In genomic region chr7:25401551-25401950, GRCm38 (mm10) we compare ENCODE assay signal across 37 mouse cellular contexts. TPM values are rescaled to one million over a fixed set of nuclear protein-coding genes. Genes with fewer than 3 reads are reported as not detected.
DNase-seq lines count a peak whose midpoint lies in the region; ATAC-seq lines count a peak whose summit lies in the region.
"Had no signal": no experiment of that assay in that cellular context is flagged by ENCODE, and none has a peak within 500 bp of the region (broad histone marks: within the 10 kb centered on the region; RNA-seq: fewer than 3 reads in every experiment).

No protein-coding gene starts in this region.

- 24% methylated on average over 2 of the region's 2 CpGs for WGBS in embryonic facial prominence, embryonic 11.5 days
- 16% methylated on average over 2 of the region's 2 CpGs for WGBS in limb, embryonic 10.5 days
- WGBS in midbrain, embryonic 15.5 days, result 63% methylated on average over 2 of the region's 2 CpGs

- H3K4me2 ChIP-seq in embryonic facial prominence, embryonic 11.5 days (ENCODE audit: low read depth, low read length), result no peak overlapping the region
- no peak overlapping the region for H3K4me2 ChIP-seq in midbrain, embryonic 15.5 days
- H3K4me2 ChIP-seq: embryonic facial prominence, embryonic 15.5 days; forebrain, embryonic 13.5 days; intestine, embryonic 15.5 days; liver, embryonic 12.5 days; midbrain, embryonic 12.5 days; neural tube, embryonic 13.5 days; stomach, embryonic 15.5 days had no signal

- peaks cover 3% of the 10 kb centered on the region for H3K4me1 ChIP-seq in embryonic facial prominence, embryonic 11.5 days (ENCODE audit: control insufficient read depth, insufficient read depth, low read length)
- H3K4me1 ChIP-seq in limb, embryonic 10.5 days, result peaks cover 47% of the 10 kb centered on the region
- H3K4me1 ChIP-seq in midbrain, embryonic 15.5 days, result peaks cover 3% of the 10 kb centered on the region

- H3K4me3 ChIP-seq in embryonic facial prominence, embryonic 11.5 days (ENCODE audit: low read depth, low read length), result no peak overlapping the region
- H3K4me3 ChIP-seq in limb, embryonic 10.5 days, result no peak overlapping the region
- H3K4me3 ChIP-seq in midbrain, embryonic 15.5 days, result no peak overlapping the region
- H3K4me3 ChIP-seq: embryonic facial prominence, embryonic 15.5 days; forebrain, embryonic 13.5 days; gastrocnemius, adult 2 months; heart, adult 2 months; intestine, embryonic 15.5 days; liver, embryonic 12.5 days; midbrain, embryonic 12.5 days; neural tube, embryonic 13.5 days; stomach, embryonic 15.5 days had no signal

- no peaks in the 10 kb centered on the region for H3K27me3 ChIP-seq in embryonic facial prominence, embryonic 11.5 days (ENCODE audit: control insufficient read depth, insufficient read depth, low read length)
- no peaks in the 10 kb centered on the region for H3K27me3 ChIP-seq in limb, embryonic 10.5 days (ENCODE audit: low read depth, poor library complexity, severe bottlenecking)
- no peaks in the 10 kb centered on the region for H3K27me3 ChIP-seq in midbrain, embryonic 15.5 days (replicated peaks)
- H3K27me3 ChIP-seq: embryonic facial prominence, embryonic 15.5 days; forebrain, embryonic 13.5 days; intestine, embryonic 15.5 days; liver, embryonic 12.5 days; neural tube, embryonic 13.5 days; stomach, embryonic 15.5 days had no signal

- H3K36me3 ChIP-seq in embryonic facial prominence, embryonic 11.5 days (replicated peaks; ENCODE audit: control insufficient read depth, insufficient read depth, low read depth, low read length), result no peaks in the 10 kb centered on the region
- H3K36me3 ChIP-seq in limb, embryonic 10.5 days, result no peaks in the 10 kb centered on the region
- H3K36me3 ChIP-seq in midbrain, embryonic 15.5 days (replicated peaks), result no peaks in the 10 kb centered on the region
- H3K36me3 ChIP-seq: embryonic facial prominence, embryonic 15.5 days; intestine, embryonic 15.5 days; liver, embryonic 12.5 days; midbrain, embryonic 12.5 days; neural tube, embryonic 13.5 days; stomach, embryonic 15.5 days had no signal

- no peaks in the 10 kb centered on the region for H3K9me3 ChIP-seq in embryonic facial prominence, embryonic 11.5 days (replicated peaks; ENCODE audit: control insufficient read depth, low read length)
- no peaks in the 10 kb centered on the region for H3K9me3 ChIP-seq in limb, embryonic 10.5 days (replicated peaks)
- H3K9me3 ChIP-seq in midbrain, embryonic 15.5 days, result no peaks in the 10 kb centered on the region
- H3K9me3 ChIP-seq: embryonic facial prominence, embryonic 15.5 days; forebrain, embryonic 13.5 days; intestine, embryonic 15.5 days; liver, embryonic 12.5 days; midbrain, embryonic 12.5 days; neural tube, embryonic 13.5 days; stomach, embryonic 15.5 days had no signal

- no peak overlapping the region for H3K27ac ChIP-seq in embryonic facial prominence, embryonic 11.5 days (replicated peaks; ENCODE audit: low read depth, low read length)
- H3K27ac ChIP-seq in limb, embryonic 10.5 days, result peak overlapping the region; percentile 80; the same call in 1 of the 2 replicates
- H3K27ac ChIP-seq in midbrain, embryonic 15.5 days, result no peak overlapping the region
- H3K27ac ChIP-seq: forebrain, embryonic 13.5 days; heart, adult 2 months; intestine, embryonic 15.5 days; liver, embryonic 12.5 days; midbrain, embryonic 12.5 days; neural tube, embryonic 13.5 days; stomach, embryonic 15.5 days had no signal

- peak; percentile 4 for DNase-seq in heart, adult 11 months
- no peak for DNase-seq in heart, adult 9 months (ENCODE audit: low spot score in 2 of 2)
- peak; percentile 89 for DNase-seq in embryonic facial prominence, embryonic 11.5 days (ENCODE audit: low spot score)
- DNase-seq in limb, embryonic 10.5 days (ENCODE audit: low spot score), result no peak
- DNase-seq in mesoderm, embryonic 11.5 days (ENCODE audit: low read depth, low spot score), result peak; percentile 27
- DNase-seq in cerebellum, postnatal 25 days, result no peak
- DNase-seq in retina, embryonic 14.5 days (ENCODE audit: low spot score), result no peak
- DNase-seq: cerebellum, adult 8-10 months; cerebellum, postnatal 36 days; gastrocnemius, adult 2 months; gastrocnemius, postnatal 36 days; heart, adult 2 months; heart, postnatal 14 days; kidney, adult 2 months; kidney, postnatal 4 days; left cerebral cortex, postnatal 4 days; liver, postnatal 0 days; lung, postnatal 36 days; retina, postnatal 1 day; right cerebral cortex, postnatal 14 days; thymus, postnatal 14 days had no signal

- ATAC-seq in embryonic facial prominence, embryonic 11.5 days (replicated peaks; ENCODE audit: insufficient number of reproducible peaks, low FRiP score, low TSS enrichment, low read depth), result 0 out of 2 replicates have a peak, but pooled peaks have one; percentile 63
- no peak for ATAC-seq in midbrain, embryonic 15.5 days (replicated peaks)
- ATAC-seq: CD4-positive, CD25-positive, alpha-beta regulatory T cell, adult 4 months; forebrain, embryonic 13.5 days; hindbrain, embryonic 16.5 days; intestine, embryonic 15.5 days; liver, embryonic 12.5 days; liver, postnatal 0 days had no signal

- H3K9ac ChIP-seq in embryonic facial prominence, embryonic 11.5 days (replicated peaks; ENCODE audit: low read length), result no peak overlapping the region
- H3K9ac ChIP-seq in midbrain, embryonic 15.5 days, result no peak overlapping the region
- H3K9ac ChIP-seq: embryonic facial prominence, embryonic 15.5 days; forebrain, embryonic 13.5 days; intestine, embryonic 15.5 days; liver, embryonic 12.5 days; liver, postnatal 0 days; midbrain, embryonic 12.5 days; neural tube, embryonic 13.5 days; stomach, embryonic 15.5 days had no signal

RNA-seq across cellular contexts. Expression of gene Lipe, which starts 3.0 kb away (rescaled TPM):
- 2.9 and 3.6 TPM in 2 replicates for polyA plus RNA-seq in embryonic facial prominence, embryonic 11.5 days (2014; fragmentation: Nextera tagmentation; extraction: Ambion mirVana)
- 8.4 and 8.9 TPM in 2 replicates for polyA plus RNA-seq in limb, embryonic 10.5 days (2016; fragmentation: Nextera tagmentation; extraction: Ambion mirVana)
- polyA plus RNA-seq in midbrain, embryonic 15.5 days (2015; fragmentation: Nextera tagmentation; extraction: Ambion mirVana), result 10.5 and 12.7 TPM in 2 replicates

RNA-seq across cellular contexts. Expression of gene Cxcl17, which starts 11.1 kb away (rescaled TPM):
- not detected in 2 replicates for polyA plus RNA-seq in embryonic facial prominence, embryonic 11.5 days (2014; fragmentation: Nextera tagmentation; extraction: Ambion mirVana)
- polyA plus RNA-seq in limb, embryonic 10.5 days (2016; fragmentation: Nextera tagmentation; extraction: Ambion mirVana), result 0.54 and 0.91 TPM in 2 replicates
- polyA plus RNA-seq in midbrain, embryonic 15.5 days (2015; fragmentation: Nextera tagmentation; extraction: Ambion mirVana), result 0.79 and 0.93 TPM in 2 replicates
- polyA plus RNA-seq: CD4-positive, CD25-positive, alpha-beta regulatory T cell, adult 4 months; hindbrain, embryonic 11.5 days; intestine, embryonic 15.5 days; liver, embryonic 12.5 days; liver, postnatal 0 days; lung, embryonic 16.5 days; small intestine, adult 2 months had no signal

RNA-seq across cellular contexts. Expression of gene Cnfn, which starts 32.0 kb away (rescaled TPM):
- polyA plus RNA-seq in embryonic facial prominence, embryonic 11.5 days (2014; fragmentation: Nextera tagmentation; extraction: Ambion mirVana), result 0.60 TPM in 1 of 2 replicates, not detected in the other
- polyA plus RNA-seq in limb, embryonic 10.5 days (2016; fragmentation: Nextera tagmentation; extraction: Ambion mirVana), result not detected in 2 replicates
- not detected in 2 replicates for polyA plus RNA-seq in midbrain, embryonic 15.5 days (2015; fragmentation: Nextera tagmentation; extraction: Ambion mirVana)
- polyA plus RNA-seq: CD4-positive, CD25-positive, alpha-beta regulatory T cell, adult 4 months; forebrain, embryonic 13.5 days; heart, adult 2 months; heart, embryonic 14.5 days; hindbrain, embryonic 11.5 days; kidney, adult 2 months; kidney, embryonic 16.5 days; liver, embryonic 12.5 days; liver, postnatal 0 days; midbrain, embryonic 12.5 days; neural tube, embryonic 13.5 days; urinary bladder, adult 2 months had no signal

Comparison
In these comparisons a context has a peak if more than half of its experiments do, and no peak if none do; other contexts are left out.
1. DNase-seq: peak in heart, adult 11 months (single experiment), embryonic facial prominence, embryonic 11.5 days (single experiment) and mesoderm, embryonic 11.5 days (single experiment); none in heart, adult 9 months (0 of 2), limb, embryonic 10.5 days (single experiment), cerebellum, postnatal 25 days (0 of 2) and retina, embryonic 14.5 days (single experiment).